26 mouse cellular contexts compared by ENCODE assay signal in the genomic region with DNA sequence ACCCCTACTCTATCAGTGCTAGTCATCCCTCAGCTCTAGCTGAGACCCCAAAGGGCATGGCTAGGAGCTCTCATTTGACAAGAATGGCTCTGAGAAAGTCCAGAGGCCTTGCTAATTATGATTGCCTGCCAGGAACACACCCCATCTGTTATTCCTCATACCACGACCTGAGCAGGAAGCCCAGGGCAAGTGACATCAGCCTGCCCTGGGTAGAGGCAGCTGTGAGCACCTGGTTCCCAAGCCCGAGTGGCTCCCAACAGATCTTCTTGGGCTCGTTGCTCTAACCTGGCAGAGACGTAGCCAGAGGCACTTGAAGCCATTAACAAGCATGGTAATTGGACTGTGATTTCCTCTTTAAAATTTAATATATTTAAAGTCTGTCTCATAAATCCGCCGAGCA.
A peak's percentile ranks its signal among the peaks of the same experiment; 100 is the strongest.
DNase-seq lines count a peak whose midpoint lies in the region; ATAC-seq lines count a peak whose summit lies in the region.
"Had no signal": no experiment of that assay in that cellular context is flagged by ENCODE, and none has a peak within 500 bp of the region (broad histone marks: within the 10 kb centered on the region; RNA-seq: fewer than 3 reads in every experiment).

No protein-coding gene starts in this region.

- 72% methylated on average over 6 of the region's 6 CpGs for WGBS in hindbrain, embryonic 11.5 days
- WGBS in hindbrain, embryonic 16.5 days = 55% methylated on average over 6 of the region's 6 CpGs
- 58% methylated on average over 6 of the region's 6 CpGs for WGBS in midbrain, embryonic 13.5 days
- WGBS in midbrain, embryonic 10.5 days = 84% methylated on average over 6 of the region's 6 CpGs
- WGBS in limb, embryonic 13.5 days = 14% methylated on average over 6 of the region's 6 CpGs

- H3K4me1 ChIP-seq in hindbrain, embryonic 11.5 days (replicated peaks; ENCODE audit: control insufficient read depth, insufficient read depth, low read length) = peaks cover 3% of the 10 kb centered on the region; the same call in 1 of the 2 replicates
- peaks cover 3% of the 10 kb centered on the region for H3K4me1 ChIP-seq in hindbrain, embryonic 16.5 days (ENCODE audit: control insufficient read depth, insufficient read depth, low read depth, low read length)
- H3K4me1 ChIP-seq in midbrain, embryonic 13.5 days (replicated peaks) = peaks cover 21% of the 10 kb centered on the region
- peaks cover 18% of the 10 kb centered on the region for H3K4me1 ChIP-seq in midbrain, embryonic 10.5 days
- H3K4me1 ChIP-seq in limb, embryonic 13.5 days = peaks cover 32% of the 10 kb centered on the region
- H3K4me1 ChIP-seq: intestine, embryonic 15.5 days; megakaryocyte, embryonic 14.5 days; stomach, embryonic 15.5 days had no signal

- H3K4me2 ChIP-seq in hindbrain, embryonic 11.5 days (replicated peaks; ENCODE audit: low read depth, low read length) = no peak overlapping the region
- H3K4me2 ChIP-seq in hindbrain, embryonic 16.5 days (ENCODE audit: low read length) = no peak overlapping the region
- H3K4me2 ChIP-seq in midbrain, embryonic 13.5 days (replicated peaks) = no peak overlapping the region
- no peak overlapping the region for H3K4me2 ChIP-seq in limb, embryonic 13.5 days (replicated peaks)
- H3K4me2 ChIP-seq: heart, embryonic 11.5 days; intestine, embryonic 15.5 days; limb, embryonic 15.5 days; lung, embryonic 15.5 days; stomach, embryonic 15.5 days had no signal

- H3K36me3 ChIP-seq in hindbrain, embryonic 11.5 days (ENCODE audit: control insufficient read depth, insufficient read depth, low read length) = no peaks in the 10 kb centered on the region
- H3K36me3 ChIP-seq in hindbrain, embryonic 16.5 days (ENCODE audit: control insufficient read depth, insufficient read depth, low read length) = no peaks in the 10 kb centered on the region
- no peaks in the 10 kb centered on the region for H3K36me3 ChIP-seq in midbrain, embryonic 13.5 days
- no peaks in the 10 kb centered on the region for H3K36me3 ChIP-seq in midbrain, embryonic 10.5 days
- H3K36me3 ChIP-seq in limb, embryonic 13.5 days = no peaks in the 10 kb centered on the region
- H3K36me3 ChIP-seq: forebrain, embryonic 10.5 days; intestine, embryonic 15.5 days; limb, embryonic 15.5 days; lung, embryonic 15.5 days; stomach, embryonic 15.5 days had no signal

- ATAC-seq in hindbrain, embryonic 11.5 days (ENCODE audit: low FRiP score) = 0 out of 2 replicates have a peak, but pooled peaks have one; percentile 35
- no peak for ATAC-seq in hindbrain, embryonic 16.5 days
- ATAC-seq in midbrain, embryonic 13.5 days = no peak
- peak; percentile 32; the same call in 1 of the 2 replicates for ATAC-seq in limb, embryonic 13.5 days (ENCODE audit: low FRiP score, low read depth)
- ATAC-seq: forebrain, embryonic 16.5 days; intestine, embryonic 15.5 days had no signal

- H3K27ac ChIP-seq in hindbrain, embryonic 11.5 days (ENCODE audit: low read depth, low read length) = no peak overlapping the region
- no peak overlapping the region for H3K27ac ChIP-seq in hindbrain, embryonic 16.5 days (ENCODE audit: low read depth, low read length)
- H3K27ac ChIP-seq in midbrain, embryonic 13.5 days = 0 out of 2 replicates have a peak overlapping the region, but pooled peaks have one; percentile 35
- H3K27ac ChIP-seq in midbrain, embryonic 10.5 days (replicated peaks) = no peak overlapping the region
- H3K27ac ChIP-seq in limb, embryonic 13.5 days = no peak overlapping the region
- H3K27ac ChIP-seq: forebrain, embryonic 10.5 days; intestine, embryonic 15.5 days; limb, embryonic 15.5 days; liver, embryonic 14.5 days; lung, embryonic 15.5 days; stomach, embryonic 15.5 days had no signal

- DNase-seq in hindbrain, embryonic 11.5 days (ENCODE audit: low spot score) = no peak
- no peak for DNase-seq in midbrain, embryonic 10.5 days (ENCODE audit: low spot score)
- DNase-seq in forelimb bud, embryonic 11.5 days (ENCODE audit: low read depth, low spot score) = peak; percentile 71
- DNase-seq in cerebellum, postnatal 4 days (ENCODE audit: low spot score in 2 of 2) = no peak
- no peak for DNase-seq in urinary bladder, postnatal 36 days (ENCODE audit: low spot score in 2 of 2)
- DNase-seq: cerebellum, adult 8-10 months; cerebellum, postnatal 36 days; gastrocnemius, postnatal 14 days; heart, adult 11 months; kidney, adult 9 months; kidney, postnatal 14 days; right cerebral cortex, adult 18-20 months; right cerebral cortex, postnatal 4 days; thymus, postnatal 36 days had no signal

- H3K9me3 ChIP-seq in hindbrain, embryonic 11.5 days (ENCODE audit: control insufficient read depth, low read length) = no peaks in the 10 kb centered on the region
- no peaks in the 10 kb centered on the region for H3K9me3 ChIP-seq in hindbrain, embryonic 16.5 days (ENCODE audit: control insufficient read depth, low read length)
- H3K9me3 ChIP-seq in midbrain, embryonic 13.5 days = no peaks in the 10 kb centered on the region
- H3K9me3 ChIP-seq in midbrain, embryonic 10.5 days (replicated peaks) = no peaks in the 10 kb centered on the region
- no peaks in the 10 kb centered on the region for H3K9me3 ChIP-seq in limb, embryonic 13.5 days
- H3K9me3 ChIP-seq: forebrain, embryonic 10.5 days; intestine, embryonic 15.5 days; limb, embryonic 15.5 days; lung, embryonic 15.5 days; stomach, embryonic 15.5 days had no signal

- H3K4me3 ChIP-seq in hindbrain, embryonic 11.5 days (ENCODE audit: low read depth, low read length) = no peak overlapping the region
- no peak overlapping the region for H3K4me3 ChIP-seq in hindbrain, embryonic 16.5 days (ENCODE audit: low read length)
- H3K4me3 ChIP-seq in midbrain, embryonic 13.5 days (replicated peaks) = no peak overlapping the region
- H3K4me3 ChIP-seq in midbrain, embryonic 10.5 days = no peak overlapping the region
- no peak overlapping the region for H3K4me3 ChIP-seq in limb, embryonic 13.5 days
- H3K4me3 ChIP-seq: forebrain, embryonic 10.5 days; intestine, embryonic 15.5 days; limb, embryonic 15.5 days; lung, embryonic 15.5 days; stomach, embryonic 15.5 days had no signal

- H3K27me3 ChIP-seq in hindbrain, embryonic 11.5 days (ENCODE audit: control insufficient read depth, insufficient read depth, low read length) = no peaks in the 10 kb centered on the region
- no peaks in the 10 kb centered on the region; the same call in 1 of the 2 replicates for H3K27me3 ChIP-seq in hindbrain, embryonic 16.5 days (replicated peaks; ENCODE audit: control insufficient read depth, insufficient read depth, low read length)
- H3K27me3 ChIP-seq in midbrain, embryonic 13.5 days = peaks cover 48% of the 10 kb centered on the region
- H3K27me3 ChIP-seq in midbrain, embryonic 10.5 days (ENCODE audit: low read depth, poor library complexity, severe bottlenecking) = peaks cover 64% of the 10 kb centered on the region
- peaks cover 48% of the 10 kb centered on the region for H3K27me3 ChIP-seq in limb, embryonic 13.5 days
- H3K27me3 ChIP-seq: intestine, embryonic 15.5 days; lung, embryonic 15.5 days; stomach, embryonic 15.5 days had no signal

- no peak overlapping the region for H3K9ac ChIP-seq in hindbrain, embryonic 11.5 days (ENCODE audit: low read depth, low read length)
- H3K9ac ChIP-seq in hindbrain, embryonic 16.5 days (ENCODE audit: low read depth, low read length) = no peak overlapping the region
- no peak overlapping the region for H3K9ac ChIP-seq in midbrain, embryonic 13.5 days (replicated peaks)
- no peak overlapping the region for H3K9ac ChIP-seq in limb, embryonic 13.5 days
- H3K9ac ChIP-seq: intestine, embryonic 15.5 days; limb, embryonic 15.5 days; liver, embryonic 14.5 days; lung, embryonic 15.5 days; stomach, embryonic 15.5 days had no signal

Comparison
In these comparisons a context has a peak if more than half of its experiments do, and no peak if none do; other contexts are left out.
1. ATAC-seq: peak in hindbrain, embryonic 11.5 days (single experiment) and limb, embryonic 13.5 days (single experiment); none in hindbrain, embryonic 16.5 days (single experiment) and midbrain, embryonic 13.5 days (single experiment).